Mouse (Mus musculus) MEL (cell line): Measurements from ENCODE around the gene Sidt2.

Source experiments
- BHLHE40 ChIP-seq: IDR thresholded peaks from 2 replicates; pipeline ENCODE4 v1.6.1; 2012; ENCODE audit warnings: low read depth, mild to moderate bottlenecking, inconsistent platforms, low read length, improper control_type of control experiment, borderline replicate concordance
- CHD1 ChIP-seq: IDR thresholded peaks from 2 replicates; pipeline ENCODE4 v1.6.1; 2012; ENCODE audit warnings: low read depth, mild to moderate bottlenecking, inconsistent platforms, low read length, improper control_type of control experiment
- CTCF ChIP-seq, 3 experiments: IDR thresholded peaks in 2 of 3; conservative IDR thresholded peaks in 1 of 3; 2 replicates each; pipeline ENCODE4 v1.5.1; 2011 to 2012; ENCODE audit warnings: low read length in 3 of 3, low read depth in 2 of 3, mild to moderate bottlenecking in 2 of 3, improper control_type of control experiment in 1 of 3, inconsistent platforms in 1 of 3, mixed read lengths in 1 of 3, moderate library complexity in 1 of 3; ENCODE audit not compliant: control insufficient read depth in 1 of 3, insufficient read depth in 1 of 3, poor library complexity in 1 of 3, severe bottlenecking in 1 of 3
- EP300 ChIP-seq, 2 experiments: IDR thresholded peaks; 2 replicates each; pipeline ENCODE4 v1.6.1; 2011; ENCODE audit warnings: improper control_type of control experiment in 2 of 2, low read length in 2 of 2, low read depth in 1 of 2, mild to moderate bottlenecking in 1 of 2
- JUND ChIP-seq: IDR thresholded peaks from 2 replicates; pipeline ENCODE4 v1.6.1; 2011; ENCODE audit warnings: low read depth, mild to moderate bottlenecking, improper control_type of control experiment, low read length
- KAT2A ChIP-seq: conservative IDR thresholded peaks from 2 replicates; pipeline ENCODE4 v1.6.1; 2012; ENCODE audit warnings: low read depth, low read length, improper control_type of control experiment, inconsistent platforms
- MXI1 ChIP-seq: IDR thresholded peaks from 2 replicates; pipeline ENCODE4 v1.6.1; 2011; ENCODE audit warnings: mild to moderate bottlenecking, low read depth, low read length, improper control_type of control experiment
- POLR2A ChIP-seq, 2 experiments: IDR thresholded peaks; 2 replicates each; pipeline ENCODE4 v1.6.1; 2011 to 2012; ENCODE audit warnings: low read length in 2 of 2, mild to moderate bottlenecking in 2 of 2, control low read depth in 1 of 2, improper control_type of control experiment in 1 of 2, low read depth in 1 of 2, moderate library complexity in 1 of 2; ENCODE audit not compliant: control insufficient read depth in 1 of 2, insufficient read depth in 1 of 2, poor library complexity in 1 of 2
- SIN3A ChIP-seq: IDR thresholded peaks from 2 replicates; pipeline ENCODE4 v1.6.1; 2012; ENCODE audit warnings: low read length, improper control_type of control experiment, inconsistent platforms
- USF1 ChIP-seq: IDR thresholded peaks from 2 replicates; pipeline ENCODE4 v1.6.1; 2014; ENCODE audit warnings: low read depth, mild to moderate bottlenecking, inconsistent platforms, low read length, improper control_type of control experiment, moderate library complexity
- ZKSCAN1 ChIP-seq: IDR thresholded peaks from 2 replicates; pipeline ENCODE4 v1.6.1; 2012; ENCODE audit warnings: low read depth, mild to moderate bottlenecking, inconsistent platforms, low read length, improper control_type of control experiment, moderate library complexity
- ZMIZ1 ChIP-seq: IDR thresholded peaks from 2 replicates; pipeline ENCODE4 v1.6.1; 2012; ENCODE audit warnings: low read depth, mild to moderate bottlenecking, inconsistent platforms, low read length, improper control_type of control experiment, moderate library complexity
- ZNF384 ChIP-seq: IDR thresholded peaks from 2 replicates; pipeline ENCODE4 v1.6.1; 2012; ENCODE audit warnings: low read depth, mild to moderate bottlenecking, inconsistent platforms, low read length, improper control_type of control experiment

DNA sequence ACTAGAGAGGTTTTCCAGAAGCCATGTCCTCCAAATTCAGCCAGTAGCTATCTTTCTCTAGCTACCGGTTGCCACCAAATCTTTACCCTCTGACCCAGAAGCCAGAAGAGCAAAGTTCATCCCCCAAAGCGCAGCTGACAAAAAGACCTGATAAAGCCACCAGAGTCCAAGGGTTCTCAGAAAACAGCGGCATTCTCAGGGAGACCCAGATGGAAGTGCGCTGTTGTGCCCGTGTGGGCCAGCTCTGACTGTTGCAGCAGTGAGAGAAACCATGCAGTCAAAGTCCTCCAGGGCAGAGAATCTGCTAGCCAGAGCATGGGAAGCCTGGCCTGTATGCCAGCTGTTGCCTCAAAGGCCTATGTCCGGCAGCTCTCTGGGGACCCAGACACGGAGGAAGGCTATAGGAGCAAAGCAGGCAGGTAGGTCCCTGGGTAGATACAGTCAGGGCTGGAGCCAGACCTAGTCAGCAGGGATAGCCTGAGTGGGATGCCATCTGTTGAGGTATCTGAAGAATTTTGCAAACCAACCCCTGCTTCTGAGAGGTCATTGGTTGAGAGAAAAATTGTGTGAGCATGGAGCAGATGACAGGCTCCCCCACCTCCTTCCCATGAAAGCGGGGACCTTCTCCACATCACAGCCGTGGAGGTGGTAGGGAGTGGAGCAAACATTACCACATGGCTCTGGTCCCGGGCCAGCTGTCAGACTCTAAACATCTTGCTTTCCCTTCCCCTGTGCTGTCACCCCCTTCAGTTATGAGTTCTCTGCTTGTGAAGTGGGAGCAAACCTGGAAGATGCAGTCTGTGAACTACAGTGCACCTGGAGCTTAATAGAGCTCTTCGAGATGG, 22.3 kb downstream of the Sidt2 start:
- no peak for TF ChIP-seq USF1
- no peak for TF ChIP-seq KAT2A
- TF ChIP-seq CTCF (IDR thresholded peaks at IDR 0.05 in 2 of 3, conservative IDR thresholded peaks at IDR 0.05 in 1 of 3; ENCODE audit: control insufficient read depth in 1 of 3, insufficient read depth in 1 of 3, low read depth in 2 of 3, low read length in 3 of 3, poor library complexity in 1 of 3, severe bottlenecking in 1 of 3): no peak
- no peak for TF ChIP-seq ZKSCAN1
- TF ChIP-seq POLR2A (IDR thresholded peaks at IDR 0.05; ENCODE audit: control insufficient read depth in 1 of 2, insufficient read depth in 1 of 2, low read depth in 1 of 2, low read length in 2 of 2, poor library complexity in 1 of 2): no peak
- no peak for TF ChIP-seq CHD1
- TF ChIP-seq ZNF384: no peak
- no peak for TF ChIP-seq MXI1
- no peak for TF ChIP-seq EP300 (IDR thresholded peaks at IDR 0.05; ENCODE audit: low read depth in 1 of 2, low read length in 2 of 2)
- no peak for TF ChIP-seq BHLHE40
- TF ChIP-seq SIN3A: no peak
- TF ChIP-seq ZMIZ1: no peak
- TF ChIP-seq JUND: no peak
